Mouse (Mus musculus) myocyte (in vitro differentiated cells): ENCODE measurements around the gene Tns2. TPM values are rescaled to one million over a fixed set of nuclear protein-coding genes. Genes with fewer than 3 reads are reported as not detected.

ENCODE experiments used
- H3K27me3 ChIP-seq: one replicate; pipeline ENCODE4 v1.6.1; 2011; ENCODE audit not compliant: control insufficient read depth, insufficient read depth, insufficient read length
- H3K36me3 ChIP-seq: one replicate; pipeline ENCODE4 v1.6.1; 2011; ENCODE audit not compliant: control insufficient read depth, insufficient read depth
- H3K4me2 ChIP-seq: one replicate; pipeline ENCODE4 v1.6.1; 2011; ENCODE audit warnings: low read depth, control low read depth
- H3K4me3 ChIP-seq: one replicate; pipeline ENCODE4 v1.5.1; 2011; ENCODE audit warnings: mild to moderate bottlenecking, control low read depth, moderate library complexity
- H3K79me2 ChIP-seq: one replicate; pipeline ENCODE4 v1.6.1; 2011; ENCODE audit not compliant: control insufficient read depth, insufficient read depth
- H3ac ChIP-seq: one replicate; pipeline ENCODE4 v1.6.1; 2011; ENCODE audit not compliant: control insufficient read depth, insufficient read length
- CEBPB ChIP-seq: IDR thresholded peaks from 2 replicates; pipeline ENCODE4 v1.6.1; 2011; ENCODE audit warnings: mild to moderate bottlenecking, moderate library complexity; ENCODE audit not compliant: poor library complexity, insufficient read depth, severe bottlenecking
- E2F4 ChIP-seq: IDR thresholded peaks from one replicate; pipeline ENCODE4 v1.6.1; 2011; ENCODE audit warnings: mild to moderate bottlenecking, control low read depth, moderate library complexity; ENCODE audit not compliant: insufficient read depth
- MAX ChIP-seq: IDR thresholded peaks from one replicate; pipeline ENCODE4 v1.6.1; 2011; ENCODE audit warnings: low read depth, mild to moderate bottlenecking, control low read depth
- MYOD1 ChIP-seq, 3 experiments: IDR thresholded peaks; one replicate each; pipeline ENCODE4 v1.6.1; 2011; ENCODE audit warnings: control low read depth in 2 of 3, low read depth in 2 of 3, mild to moderate bottlenecking in 2 of 3, moderate library complexity in 1 of 3; ENCODE audit not compliant: insufficient read length in 2 of 3, control insufficient read depth in 1 of 3
- MYOG ChIP-seq, 3 experiments: IDR thresholded peaks; one replicate each; pipeline ENCODE4 v1.6.1; 2011; ENCODE audit warnings: control low read depth in 2 of 3, low read depth in 2 of 3, mild to moderate bottlenecking in 2 of 3; ENCODE audit not compliant: insufficient read length in 2 of 3, control insufficient read depth in 1 of 3, insufficient read depth in 1 of 3
- POLR2A ChIP-seq: IDR thresholded peaks from one replicate; pipeline ENCODE4 v1.6.1; 2011; ENCODE audit warnings: low read depth, mild to moderate bottlenecking, control low read depth, moderate library complexity; ENCODE audit not compliant: insufficient read length
- POLR2AphosphoS2 ChIP-seq: IDR thresholded peaks from one replicate; pipeline ENCODE4 v1.6.1; 2011; ENCODE audit warnings: low read depth, control low read depth; ENCODE audit not compliant: insufficient read length
- REST ChIP-seq: IDR thresholded peaks from one replicate; pipeline ENCODE4 v1.6.1; 2011; ENCODE audit warnings: mild to moderate bottlenecking, control low read depth, moderate library complexity; ENCODE audit not compliant: insufficient read depth, insufficient read length
- SRF ChIP-seq: IDR thresholded peaks from one replicate; pipeline ENCODE4 v1.6.1; 2011; ENCODE audit warnings: low read depth; ENCODE audit not compliant: control insufficient read depth, insufficient read length
- TCF12 ChIP-seq: IDR thresholded peaks from one replicate; pipeline ENCODE4 v1.6.1; 2011; ENCODE audit warnings: mild to moderate bottlenecking, control low read depth; ENCODE audit not compliant: poor library complexity, insufficient read depth, severe bottlenecking
- TCF3 ChIP-seq: IDR thresholded peaks from one replicate; pipeline ENCODE4 v1.6.1; 2011; ENCODE audit warnings: low read depth, control low read depth; ENCODE audit not compliant: insufficient read length
- USF1 ChIP-seq: IDR thresholded peaks from one replicate; pipeline ENCODE4 v1.6.1; 2011; ENCODE audit warnings: low read depth, mild to moderate bottlenecking, control low read depth, moderate library complexity
- polyA plus RNA-seq: library from polyadenylated mRNA; unstranded; fragments of >200 nt; fragmentation: generic; extraction: Trizol; gene quantifications from one replicate; pipeline ENCODE4 v1.2.1, GENCODE M21; 2012; ENCODE audit warnings: missing spikeins

Gene Tns2
- polyA plus RNA-seq, 1 experiment = 128 TPM

DNA sequence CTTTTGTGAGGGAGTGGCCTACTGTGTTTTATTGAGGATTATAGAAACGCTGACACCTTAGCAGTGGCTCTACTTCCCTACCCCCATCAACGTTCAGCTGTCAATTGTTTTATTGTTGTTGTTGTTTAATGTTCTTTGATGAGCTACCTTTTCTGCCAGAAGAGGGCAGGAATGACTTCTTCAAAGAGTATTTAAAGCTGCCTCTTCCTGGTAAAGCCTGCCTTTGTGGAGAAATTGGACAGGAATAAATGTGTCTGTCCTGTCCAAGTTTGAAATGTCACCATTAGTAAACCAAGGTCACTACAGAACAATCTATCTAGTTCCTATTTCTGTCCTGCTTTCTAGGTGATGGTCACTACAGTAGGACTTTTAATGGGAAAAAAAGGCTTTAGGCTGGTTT lies 6.1 kb upstream of the Tns2 start:
- Histone ChIP-seq H3K79me2 (peaks cover 23% of the 10 kb centered on the region), H3K36me3 (peaks cover 75% of the 10 kb centered on the region), H3K27me3 (no peaks in the 10 kb centered on the region), H3K4me3 (no peak overlapping the region), H3K4me2 (no peak overlapping the region), H3ac (no peak overlapping the region)
- no peak for TF ChIP-seq CEBPB
- TF ChIP-seq REST = no peak
- no peak for TF ChIP-seq E2F4
- TF ChIP-seq MYOG (IDR thresholded peaks at IDR 0.05; ENCODE audit: control insufficient read depth in 1 of 3, insufficient read depth in 1 of 3, insufficient read length in 2 of 3, low read depth in 2 of 3) = no peak
- no peak for TF ChIP-seq POLR2A
- TF ChIP-seq TCF3 = no peak
- TF ChIP-seq SRF = no peak
- no peak for TF ChIP-seq POLR2AphosphoS2
- TF ChIP-seq MYOD1 (IDR thresholded peaks at IDR 0.05; ENCODE audit: control insufficient read depth in 1 of 3, insufficient read length in 2 of 3, low read depth in 2 of 3) = no peak
- TF ChIP-seq TCF12 = no peak
- TF ChIP-seq USF1 = no peak
- TF ChIP-seq MAX = no peak

- Histone ChIP-seq H3K36me3 (peaks cover 66% of the 10 kb centered on the region), H3K79me2 (peaks cover 26% of the 10 kb centered on the region), H3K4me2 (no peak overlapping the region), H3K4me3 (no peak overlapping the region), H3K27me3 (no peaks in the 10 kb centered on the region), H3ac (no peak overlapping the region)
- TF ChIP-seq USF1 = no peak
- no peak for TF ChIP-seq E2F4
- no peak for TF ChIP-seq MAX
- TF ChIP-seq POLR2AphosphoS2 = peak; percentile 48
- TF ChIP-seq POLR2A = no peak
These were observed 5.2 kb upstream of the Tns2 start for GRCm38 (mm10) chr15:102094988-102095387.

DNA sequence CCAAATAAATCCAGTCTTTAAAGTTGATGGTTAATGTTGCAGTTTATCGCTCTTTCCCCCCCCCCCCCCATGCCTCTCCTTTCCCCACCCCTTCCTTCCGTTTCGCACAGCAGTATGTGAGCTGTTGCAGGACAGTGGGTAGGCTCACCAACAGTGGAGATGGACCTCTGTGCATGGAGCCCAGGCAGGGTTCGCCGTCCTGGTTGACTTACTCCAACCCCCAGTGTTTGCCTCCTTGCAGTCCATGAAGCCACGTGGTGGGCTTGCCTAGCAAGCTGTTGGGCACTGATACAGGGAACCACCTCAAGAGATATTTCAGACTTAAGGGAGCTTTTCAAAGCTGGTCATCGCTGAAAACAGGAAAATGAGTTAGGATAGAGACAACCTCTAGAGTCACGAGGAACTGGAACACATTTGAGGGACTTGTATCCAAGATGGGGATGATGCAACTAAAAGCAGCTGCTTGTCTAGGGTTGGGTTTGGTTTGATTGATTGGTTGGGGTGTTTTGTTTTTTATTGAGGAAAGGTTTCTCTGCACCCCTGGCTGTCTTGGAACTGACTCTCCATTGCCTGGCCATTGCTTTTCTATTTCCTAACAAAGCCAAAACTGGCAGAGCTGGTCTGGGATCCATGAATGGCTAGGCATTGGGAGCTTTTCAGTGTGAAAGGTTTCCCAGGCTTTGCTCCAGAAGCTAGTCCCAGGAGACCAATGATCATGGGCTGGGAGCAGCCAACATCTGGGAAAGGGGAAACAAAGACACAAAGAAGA lies 2.9 kb upstream of the Tns2 start:
- Histone ChIP-seq H3K36me3 (peaks cover 43% of the 10 kb centered on the region), H3K27me3 (no peaks in the 10 kb centered on the region), H3K4me3 (no peak overlapping the region), H3K79me2 (peaks cover 9% of the 10 kb centered on the region), H3K4me2 (peak overlapping the region; percentile 96), H3ac (no peak overlapping the region)
- no peak for TF ChIP-seq SRF
- no peak for TF ChIP-seq POLR2A
- TF ChIP-seq MAX = peak; percentile 21
- TF ChIP-seq MYOD1 (IDR thresholded peaks at IDR 0.05; ENCODE audit: control insufficient read depth in 1 of 3, insufficient read length in 2 of 3, low read depth in 2 of 3) = peak in 2 of 3 experiments; percentile 9 to 38
- TF ChIP-seq POLR2AphosphoS2 = peak; percentile 79
- TF ChIP-seq CEBPB = peak; percentile 94

DNA sequence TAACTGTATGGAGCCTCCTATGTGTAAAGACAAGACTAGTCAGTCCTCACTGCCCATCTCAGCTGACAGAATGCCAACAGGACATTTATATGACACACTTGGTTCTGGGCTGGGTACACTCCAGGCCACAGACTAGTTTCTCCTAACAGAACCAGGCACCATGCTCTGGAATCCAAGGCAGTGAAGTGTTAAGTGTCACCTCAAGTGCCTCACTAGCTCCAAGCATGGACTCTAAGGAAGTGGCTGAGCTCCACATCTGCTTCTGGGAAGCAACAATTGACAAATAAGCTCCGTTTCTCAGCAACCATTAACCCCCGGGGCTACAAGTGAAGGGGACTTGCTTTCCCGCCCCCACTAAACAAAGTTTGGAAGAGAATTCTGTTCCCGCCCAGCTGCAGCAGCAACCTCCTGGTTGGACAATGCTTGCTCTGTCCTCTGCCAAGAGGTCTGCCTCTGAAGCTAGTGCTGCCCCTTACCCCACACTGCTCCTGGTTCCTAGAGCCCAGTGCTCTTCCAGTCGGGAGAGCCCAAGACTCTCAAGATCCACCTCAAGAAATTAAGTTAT lies 2.1 kb upstream of the Tns2 start:
- TF ChIP-seq POLR2AphosphoS2 = peak; percentile 53
- no peak for TF ChIP-seq MYOG (IDR thresholded peaks at IDR 0.05; ENCODE audit: control insufficient read depth in 1 of 3, insufficient read depth in 1 of 3, insufficient read length in 2 of 3, low read depth in 2 of 3)
- Histone ChIP-seq H3ac (no peak overlapping the region), H3K27me3 (no peaks in the 10 kb centered on the region), H3K4me2 (peak overlapping the region; percentile 96), H3K79me2 (peaks cover 12% of the 10 kb centered on the region), H3K4me3 (no peak overlapping the region), H3K36me3 (peaks cover 35% of the 10 kb centered on the region)

DNA sequence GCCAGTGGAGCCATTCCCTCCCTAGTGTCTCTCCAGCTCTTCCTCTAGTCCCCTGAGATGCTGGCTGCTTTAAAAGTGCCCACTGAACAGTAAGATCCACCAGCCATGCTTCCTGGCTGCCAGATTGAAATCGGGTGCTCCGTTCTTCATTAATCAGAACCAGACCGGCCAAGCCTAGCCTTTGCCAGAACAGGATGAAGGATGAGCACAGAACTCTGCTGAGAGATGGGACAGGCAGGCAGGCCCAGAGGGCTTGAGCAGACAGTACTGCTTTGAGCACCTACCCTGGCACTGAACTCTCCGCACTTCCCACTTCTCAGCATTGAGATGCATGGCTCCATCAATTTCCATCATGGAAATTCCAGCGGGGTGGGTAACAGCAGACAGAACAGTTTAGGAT lies 953 bp upstream of the Tns2 start:
- peak; percentile 67 for TF ChIP-seq POLR2AphosphoS2
- peak; percentile 57 for TF ChIP-seq POLR2A
- no peak for TF ChIP-seq MYOG (IDR thresholded peaks at IDR 0.05; ENCODE audit: control insufficient read depth in 1 of 3, insufficient read depth in 1 of 3, insufficient read length in 2 of 3, low read depth in 2 of 3)
- no peak for TF ChIP-seq TCF3
- no peaks in the 10 kb centered on the region for H3K27me3 ChIP-seq
- peaks cover 24% of the 10 kb centered on the region for H3K36me3 ChIP-seq
- H3K4me3 ChIP-seq = peak overlapping the region; percentile 70
- H3K4me2 ChIP-seq = peak overlapping the region; percentile 96
- H3ac ChIP-seq = peak overlapping the region; percentile 11
- H3K79me2 ChIP-seq = peaks cover 23% of the 10 kb centered on the region
